Mouse (Mus musculus) heart, adult 2 months (tissue): ENCODE measurements around the gene Mvb12b. TPM values are rescaled to one million over a fixed set of nuclear protein-coding genes. Genes with fewer than 3 reads are reported as not detected.

ENCODE experiments used
- DNase-seq, 2 experiments: peaks; one replicate each; pipeline ENCODE4 v3.0.0; 2021
- H3K27ac ChIP-seq: fragments of 200-600 bp; 2 replicates; pipeline ENCODE4 v1.8.1; 2022
- H3K27me3 ChIP-seq: fragments of 200-500 bp; 2 replicates; pipeline ENCODE4 v1.6.1; 2012; ENCODE audit warnings: mild to moderate bottlenecking, low read length, inconsistent platforms, mixed read lengths; ENCODE audit not compliant: control insufficient read depth, insufficient read depth
- H3K36me3 ChIP-seq: fragments of 200-500 bp; 2 replicates; pipeline ENCODE4 v1.6.1; 2012; ENCODE audit warnings: low read length, inconsistent platforms; ENCODE audit not compliant: control insufficient read depth, insufficient read depth
- H3K4me1 ChIP-seq: fragments of 200-500 bp; 2 replicates; pipeline ENCODE4 v1.6.1; 2011; ENCODE audit warnings: low read length; ENCODE audit not compliant: control insufficient read depth, insufficient read depth
- H3K4me3 ChIP-seq: fragments of 200-600 bp; 2 replicates; pipeline ENCODE4 v1.8.1; 2022
- H3K79me2 ChIP-seq: fragments of 200-500 bp; replicated peaks from 2 replicates; pipeline ENCODE4 v1.6.1; 2012; ENCODE audit warnings: mild to moderate bottlenecking, inconsistent platforms, low read length, moderate library complexity, mixed read lengths; ENCODE audit not compliant: control insufficient read depth, insufficient read depth
- H3K9ac ChIP-seq: fragments of 200-500 bp; 2 replicates; pipeline ENCODE4 v1.6.1; 2012; ENCODE audit warnings: low read depth, mild to moderate bottlenecking, control low read depth, inconsistent platforms, low read length, mixed read lengths
- CTCF ChIP-seq: fragments of 200-600 bp; IDR thresholded peaks from 2 replicates; pipeline ENCODE4 v1.8.1; 2022; ENCODE audit warnings: antibody characterized with exemption, mild to moderate bottlenecking, moderate library complexity
- EP300 ChIP-seq: fragments of 200-500 bp; IDR thresholded peaks from 2 replicates; pipeline ENCODE4 v1.6.1; 2011; ENCODE audit warnings: low read depth, low read length, control low read depth; ENCODE audit not compliant: insufficient read depth
- POLR2A ChIP-seq: fragments of 200-500 bp; IDR thresholded peaks from 2 replicates; pipeline ENCODE4 v1.6.1; 2011; ENCODE audit warnings: mild to moderate bottlenecking, low read depth, low read length, control low read depth; ENCODE audit not compliant: insufficient read depth
- WGBS: fragments of 180-500 bp; shearing (Covaris S2); methylation state at CpG from one replicate; pipeline ENCODE4 v1.1.7; 2018; 5-methylcytosine and 5-hydroxymethylcytosine counted together
- intact Hi-C: fragments of 180-260 bp; cut with DNase I; formaldehyde crosslinking; loops from one replicate; pipeline ENCODE4 v1.15.1; 2025
- polyA plus RNA-seq: library from polyadenylated mRNA; depleted of rRNA; stranded (reverse); fragments of >200 nt; gene quantifications from 2 replicates; pipeline ENCODE4 v1.2.3, GENCODE M21; 2012
- total RNA-seq, 2 experiments: library from RNA; stranded (reverse); gene quantifications; 2 replicates each; pipeline ENCODE4 v1.2.3; 2021

Mvb12b gene
- total and polyA plus RNA-seq, 3 experiments, result 17.8 to 21.6 (median 20.4) TPM

DNA sequence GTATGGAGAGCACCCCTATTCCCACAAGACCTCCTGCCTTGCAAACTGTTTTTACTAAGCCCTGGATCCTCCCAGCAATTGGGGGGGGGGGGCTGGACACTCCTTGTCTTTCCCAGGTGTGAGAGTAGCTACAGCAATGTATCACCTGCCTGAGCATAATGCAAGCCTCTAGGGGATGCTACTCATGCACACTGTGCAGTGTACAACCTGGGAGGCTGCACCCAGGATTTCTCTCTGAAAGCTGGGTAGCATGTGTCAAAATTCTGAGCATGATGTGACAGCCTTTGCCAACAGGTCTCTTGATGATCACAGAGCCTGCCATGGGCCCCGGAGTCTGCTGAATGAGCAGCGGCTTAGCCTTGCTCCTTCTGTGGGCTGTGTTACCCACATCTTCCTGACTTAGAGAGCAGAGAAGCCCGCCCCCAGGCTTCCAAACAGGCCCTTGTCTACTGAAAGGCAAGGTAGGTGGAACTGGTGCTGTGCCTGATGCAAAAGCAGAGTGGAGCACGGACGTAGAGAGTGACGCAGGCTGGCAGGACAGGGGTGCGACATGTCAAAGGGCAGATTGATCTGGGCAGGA lies 92.7 kb downstream of the Mvb12b start:
- H3K27me3 ChIP-seq, result no peaks in the 10 kb centered on the region
- no peak for DNase-seq
- TF ChIP-seq EP300, result no peak
- no peaks in the 10 kb centered on the region for H3K79me2 ChIP-seq
- no peak overlapping the region for H3K4me3 ChIP-seq
- no peak overlapping the region for H3K9ac ChIP-seq
- H3K36me3 ChIP-seq, result no peaks in the 10 kb centered on the region
- H3K4me1 ChIP-seq, result no peaks in the 10 kb centered on the region
- no peak overlapping the region for H3K27ac ChIP-seq
- intact Hi-C loops, result no loop called here
- WGBS, result 96% methylated on average over 7 of the region's 7 CpGs

DNA sequence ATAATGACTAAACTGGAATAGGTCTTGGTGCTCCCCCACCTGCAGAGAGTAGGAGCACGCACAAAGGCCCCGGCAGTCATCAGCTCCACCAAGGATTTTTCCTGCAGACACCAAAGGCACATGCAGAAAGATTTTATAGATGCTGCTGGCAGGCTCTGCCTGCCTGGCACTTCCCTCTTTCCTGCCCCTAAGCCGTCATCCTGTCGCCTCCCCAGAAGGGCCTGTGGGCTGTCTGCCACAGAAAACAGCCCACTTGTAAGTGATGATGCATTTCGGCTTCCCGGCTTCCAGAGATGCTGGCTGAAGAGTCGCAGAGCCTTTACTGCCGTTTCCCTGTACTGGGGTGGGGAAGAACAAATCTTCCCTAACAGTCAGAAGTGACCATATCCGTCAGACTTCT lies 93.3 kb downstream of the Mvb12b start:
- no peak for DNase-seq
- H3K9ac ChIP-seq, result no peak overlapping the region
- no peaks in the 10 kb centered on the region for H3K36me3 ChIP-seq
- TF ChIP-seq CTCF, result no peak
- TF ChIP-seq POLR2A, result no peak
- no peak for TF ChIP-seq EP300
- H3K79me2 ChIP-seq, result no peaks in the 10 kb centered on the region
- no peak overlapping the region for H3K27ac ChIP-seq
- H3K4me3 ChIP-seq, result no peak overlapping the region
- no peaks in the 10 kb centered on the region for H3K4me1 ChIP-seq
- intact Hi-C loops, result no loop called here
- WGBS, result 45% methylated on average over 9 of the region's 9 CpGs
- no peaks in the 10 kb centered on the region for H3K27me3 ChIP-seq

DNA sequence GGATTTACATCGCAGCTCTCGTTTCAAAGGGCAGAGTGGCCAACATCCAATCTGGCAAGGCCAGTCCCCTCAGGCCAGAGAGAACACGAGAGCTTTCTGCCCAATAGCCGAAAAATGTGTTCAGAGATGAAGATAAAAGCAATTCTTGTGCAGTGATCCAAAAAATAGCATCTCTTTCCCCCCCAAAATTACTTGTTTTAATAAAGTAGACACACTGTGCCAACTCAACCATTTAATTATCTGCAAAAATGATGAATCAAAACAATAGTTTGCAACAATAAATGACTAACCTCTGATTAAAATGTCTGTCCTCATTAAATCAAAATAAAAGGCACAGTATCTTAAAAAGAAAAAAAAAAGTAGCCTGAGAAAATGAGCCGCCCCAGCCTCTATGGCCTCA lies 97.4 kb downstream of the Mvb12b start:
- TF ChIP-seq POLR2A (no peak), EP300 (no peak), CTCF (no peak)
- DNase-seq, result no peak
- no peaks in the 10 kb centered on the region for H3K4me1 ChIP-seq
- no peak overlapping the region for H3K9ac ChIP-seq
- H3K36me3 ChIP-seq, result no peaks in the 10 kb centered on the region
- H3K27me3 ChIP-seq, result no peaks in the 10 kb centered on the region
- no peak overlapping the region for H3K27ac ChIP-seq
- intact Hi-C loops, result no loop called here
- no peak overlapping the region for H3K4me3 ChIP-seq
- 88% methylated on average over 5 of the region's 5 CpGs for WGBS
- H3K79me2 ChIP-seq, result no peaks in the 10 kb centered on the region

DNA sequence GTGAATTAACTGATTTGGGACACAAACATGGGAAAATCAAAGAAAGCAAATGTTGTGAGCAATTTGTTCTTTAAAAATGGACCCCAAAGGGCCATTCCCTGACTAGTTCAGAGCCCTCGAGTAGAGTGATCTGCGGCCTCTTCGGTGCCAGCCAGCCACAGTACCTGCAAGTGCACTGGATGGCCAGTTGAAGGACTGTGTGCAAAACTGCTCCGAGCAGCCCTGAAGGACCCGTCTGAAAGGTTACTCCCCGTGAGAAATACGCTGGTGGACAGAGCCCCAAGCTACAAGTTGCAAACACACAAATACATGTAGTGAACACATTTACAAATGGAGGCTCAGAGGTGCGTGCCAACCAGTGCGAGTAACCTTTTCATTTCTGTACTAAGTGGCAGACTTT lies 98.0 kb downstream of the Mvb12b start:
- intact Hi-C loops, result no loop called here
- no peaks in the 10 kb centered on the region for H3K27me3 ChIP-seq
- H3K4me3 ChIP-seq, result no peak overlapping the region
- H3K36me3 ChIP-seq, result no peaks in the 10 kb centered on the region
- no peak overlapping the region for H3K27ac ChIP-seq
- 83% methylated on average over 9 of the region's 9 CpGs for WGBS
- H3K4me1 ChIP-seq, result no peaks in the 10 kb centered on the region
- no peak overlapping the region for H3K9ac ChIP-seq
- H3K79me2 ChIP-seq, result no peaks in the 10 kb centered on the region
- TF ChIP-seq CTCF (no peak), POLR2A (no peak), EP300 (no peak)
- no peak for DNase-seq

DNA sequence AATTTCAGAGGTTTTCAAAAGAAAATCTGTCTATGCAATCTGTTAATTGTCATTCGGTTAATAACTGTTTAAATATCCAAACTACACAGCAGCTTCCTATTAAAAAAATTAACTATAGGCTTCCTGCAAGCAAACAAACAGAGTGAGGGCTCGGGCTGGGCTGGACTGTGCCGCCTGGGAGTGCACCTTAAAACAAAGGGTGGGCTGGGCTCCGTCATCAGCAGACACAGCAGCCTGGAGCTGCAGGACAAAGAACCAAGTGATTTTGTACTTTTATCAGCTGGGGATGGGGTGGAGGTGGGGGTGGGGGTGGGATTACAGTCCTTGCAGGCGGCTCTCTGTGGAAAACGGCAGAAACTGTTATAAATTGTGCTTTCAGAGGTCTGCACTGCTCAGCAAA lies 98.5 kb downstream of the Mvb12b start:
- WGBS, result 60% methylated on average over 6 of the region's 6 CpGs
- DNase-seq, result no peak
- H3K36me3 ChIP-seq, result no peaks in the 10 kb centered on the region
- no peak overlapping the region for H3K9ac ChIP-seq
- no peaks in the 10 kb centered on the region for H3K4me1 ChIP-seq
- H3K79me2 ChIP-seq, result no peaks in the 10 kb centered on the region
- no peak for TF ChIP-seq CTCF
- TF ChIP-seq POLR2A, result no peak
- no peak for TF ChIP-seq EP300
- H3K27ac ChIP-seq, result no peak overlapping the region
- no peak overlapping the region for H3K4me3 ChIP-seq
- intact Hi-C loops, result no loop called here
- H3K27me3 ChIP-seq, result no peaks in the 10 kb centered on the region

DNA sequence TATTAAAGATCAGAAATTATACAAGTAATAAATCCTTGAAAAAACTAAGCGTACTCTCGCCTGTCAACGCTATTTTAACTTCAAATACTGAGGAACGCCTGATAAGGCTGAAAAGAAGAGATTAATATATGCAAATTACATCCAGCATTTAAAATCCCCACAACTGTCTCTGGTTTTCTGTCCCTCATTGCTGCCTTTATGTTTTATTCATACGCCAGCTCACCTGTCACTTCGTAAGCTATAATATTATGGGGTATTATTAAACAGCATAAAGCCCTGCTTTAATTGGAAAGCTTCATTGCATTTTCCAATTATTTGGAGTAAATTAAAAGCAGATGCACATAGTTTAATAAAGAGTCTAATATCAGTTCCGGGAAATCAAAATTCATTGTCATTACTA lies 98.9 kb downstream of the Mvb12b start:
- intact Hi-C loops, result no loop called here
- no peaks in the 10 kb centered on the region for H3K4me1 ChIP-seq
- DNase-seq, result no peak
- TF ChIP-seq CTCF (no peak), EP300 (no peak), POLR2A (no peak)
- no peaks in the 10 kb centered on the region for H3K36me3 ChIP-seq
- no peak overlapping the region for H3K4me3 ChIP-seq
- no peak overlapping the region for H3K9ac ChIP-seq
- no peak overlapping the region for H3K27ac ChIP-seq
- 96% methylated on average over 7 of the region's 7 CpGs for WGBS
- H3K79me2 ChIP-seq, result no peaks in the 10 kb centered on the region
- no peaks in the 10 kb centered on the region for H3K27me3 ChIP-seq
